Mouse (Mus musculus): ENCODE results near the gene Bmper. TPM values are rescaled to one million over a fixed set of nuclear protein-coding genes. Genes with fewer than 3 reads are reported as not detected.

The Bmper gene
- polyA plus RNA-seq, 1 experiment from 2014 or later = 0.72 TPM

- Histone ChIP-seq H3K27me3 (ENCODE audit: insufficient read depth, low read length) (no peaks in the 10 kb centered on the region), H3K36me3 (replicated peaks; ENCODE audit: insufficient read depth, low read length) (no peaks in the 10 kb centered on the region), H3K27ac (ENCODE audit: low read depth) (no peak overlapping the region), H3K9me3 (ENCODE audit: low read length) (no peaks in the 10 kb centered on the region), H3K4me1 (ENCODE audit: insufficient read depth) (no peaks in the 10 kb centered on the region), H3K4me3 (ENCODE audit: low read depth, low read length) (no peak overlapping the region), H3K9ac (replicated peaks) (no peak overlapping the region), H3K4me2 (ENCODE audit: low read depth, low read length) (no peak overlapping the region)
- no peak for TF ChIP-seq EP300 (IDR thresholded peaks at IDR 0.05; ENCODE audit: low read depth)
- no peak for TF ChIP-seq CTCF (IDR thresholded peaks at IDR 0.05; ENCODE audit: low read depth)
- no peak for DNase-seq
- ATAC-seq = no peak
- 68% methylated on average over 5 of the region's 5 CpGs for WGBS (ENCODE audit: insufficient replicate concordance)
Measured at GRCm38 (mm10) chr9:23349603-23350002, 126.7 kb downstream of the Bmper start.

GRCm38 (mm10) chr9:23351400-23351799 is 128.5 kb downstream of the Bmper start:
- H3K36me3 ChIP-seq (replicated peaks; ENCODE audit: insufficient read depth, low read length) = no peaks in the 10 kb centered on the region
- H3K27me3 ChIP-seq (ENCODE audit: insufficient read depth, low read length) = no peaks in the 10 kb centered on the region
- H3K9ac ChIP-seq (replicated peaks) = no peak overlapping the region
- H3K4me3 ChIP-seq (ENCODE audit: low read depth, low read length) = no peak overlapping the region
- WGBS (ENCODE audit: insufficient replicate concordance) = 79% methylated on average over 8 of the region's 8 CpGs
- no peak overlapping the region for H3K4me2 ChIP-seq (ENCODE audit: low read depth, low read length)
- H3K9me3 ChIP-seq (ENCODE audit: low read length) = no peaks in the 10 kb centered on the region
- no peak overlapping the region for H3K27ac ChIP-seq (ENCODE audit: low read depth)
- ATAC-seq = no peak
- H3K4me1 ChIP-seq (ENCODE audit: insufficient read depth) = no peaks in the 10 kb centered on the region
- TF ChIP-seq EP300 (IDR thresholded peaks at IDR 0.05; ENCODE audit: low read depth) (no peak), CTCF (IDR thresholded peaks at IDR 0.05; ENCODE audit: low read depth) (no peak)
- DNase-seq = no peak

- no peak overlapping the region for H3K4me3 ChIP-seq (ENCODE audit: low read depth, low read length)
- WGBS (ENCODE audit: insufficient replicate concordance) = 82% methylated on average over 2 of the region's 2 CpGs
- DNase-seq = no peak
- no peak for ATAC-seq
- H3K27me3 ChIP-seq (ENCODE audit: insufficient read depth, low read length) = no peaks in the 10 kb centered on the region
- H3K9me3 ChIP-seq (ENCODE audit: low read length) = no peaks in the 10 kb centered on the region
- H3K27ac ChIP-seq (ENCODE audit: low read depth) = no peak overlapping the region
- TF ChIP-seq EP300 (IDR thresholded peaks at IDR 0.05; ENCODE audit: low read depth) (no peak), CTCF (IDR thresholded peaks at IDR 0.05; ENCODE audit: low read depth) (no peak)
- H3K4me2 ChIP-seq (ENCODE audit: low read depth, low read length) = no peak overlapping the region
- H3K9ac ChIP-seq (replicated peaks) = no peak overlapping the region
- no peaks in the 10 kb centered on the region for H3K4me1 ChIP-seq (ENCODE audit: insufficient read depth)
- H3K36me3 ChIP-seq (replicated peaks; ENCODE audit: insufficient read depth, low read length) = no peaks in the 10 kb centered on the region
Measured at GRCm38 (mm10) chr9:23352396-23352795, 129.5 kb downstream of the Bmper start.

GRCm38 (mm10) chr9:23354201-23354820 is 131.4 kb downstream of the Bmper start:
- Histone ChIP-seq H3K27me3 (ENCODE audit: insufficient read depth, low read length) (no peaks in the 10 kb centered on the region), H3K27ac (ENCODE audit: low read depth) (no peak overlapping the region), H3K4me1 (ENCODE audit: insufficient read depth) (no peaks in the 10 kb centered on the region), H3K4me2 (ENCODE audit: low read depth, low read length) (no peak overlapping the region), H3K9me3 (ENCODE audit: low read length) (no peaks in the 10 kb centered on the region), H3K4me3 (ENCODE audit: low read depth, low read length) (no peak overlapping the region), H3K9ac (replicated peaks) (no peak overlapping the region), H3K36me3 (replicated peaks; ENCODE audit: insufficient read depth, low read length) (no peaks in the 10 kb centered on the region)
- ATAC-seq = no peak
- 36% methylated on average over 5 of the region's 5 CpGs for WGBS (ENCODE audit: insufficient replicate concordance)
- DNase-seq = no peak
- no peak for TF ChIP-seq EP300 (IDR thresholded peaks at IDR 0.05; ENCODE audit: low read depth)
- no peak for TF ChIP-seq CTCF (IDR thresholded peaks at IDR 0.05; ENCODE audit: low read depth)

- ATAC-seq (no peak), DNase-seq (no peak)
- no peak overlapping the region for H3K9ac ChIP-seq (replicated peaks)
- H3K27ac ChIP-seq (ENCODE audit: low read depth) = no peak overlapping the region
- no peaks in the 10 kb centered on the region for H3K36me3 ChIP-seq (replicated peaks; ENCODE audit: insufficient read depth, low read length)
- H3K27me3 ChIP-seq (ENCODE audit: insufficient read depth, low read length) = no peaks in the 10 kb centered on the region
- no peak overlapping the region for H3K4me3 ChIP-seq (ENCODE audit: low read depth, low read length)
- no peak overlapping the region for H3K4me2 ChIP-seq (ENCODE audit: low read depth, low read length)
- TF ChIP-seq CTCF (IDR thresholded peaks at IDR 0.05; ENCODE audit: low read depth) (no peak), EP300 (IDR thresholded peaks at IDR 0.05; ENCODE audit: low read depth) (no peak)
- no peaks in the 10 kb centered on the region for H3K4me1 ChIP-seq (ENCODE audit: insufficient read depth)
- 80% methylated on average over 2 of the region's 2 CpGs for WGBS (ENCODE audit: insufficient replicate concordance)
- H3K9me3 ChIP-seq (ENCODE audit: low read length) = no peaks in the 10 kb centered on the region
Measured at GRCm38 (mm10) chr9:23358108-23358507, 135.2 kb downstream of the Bmper start.

GRCm38 (mm10) chr9:23363139-23363538 is 140.3 kb downstream of the Bmper start:
- H3K4me2 ChIP-seq (ENCODE audit: low read depth, low read length) = no peak overlapping the region
- H3K9ac ChIP-seq (replicated peaks) = no peak overlapping the region
- H3K27ac ChIP-seq (ENCODE audit: low read depth) = no peak overlapping the region
- TF ChIP-seq EP300 (IDR thresholded peaks at IDR 0.05; ENCODE audit: low read depth) = no peak
- no peaks in the 10 kb centered on the region for H3K27me3 ChIP-seq (ENCODE audit: insufficient read depth, low read length)
- 71% methylated on average over 2 of the region's 2 CpGs for WGBS (ENCODE audit: insufficient replicate concordance)
- H3K4me3 ChIP-seq (ENCODE audit: low read depth, low read length) = no peak overlapping the region
- DNase-seq (no peak), ATAC-seq (no peak)
- no peaks in the 10 kb centered on the region for H3K9me3 ChIP-seq (ENCODE audit: low read length)
- no peaks in the 10 kb centered on the region for H3K36me3 ChIP-seq (replicated peaks; ENCODE audit: insufficient read depth, low read length)
- no peaks in the 10 kb centered on the region for H3K4me1 ChIP-seq (ENCODE audit: insufficient read depth)

- H3K4me2 ChIP-seq (ENCODE audit: low read depth, low read length) = no peak overlapping the region
- no peak overlapping the region for H3K9ac ChIP-seq (replicated peaks)
- H3K36me3 ChIP-seq (replicated peaks; ENCODE audit: insufficient read depth, low read length) = no peaks in the 10 kb centered on the region
- H3K9me3 ChIP-seq (ENCODE audit: low read length) = no peaks in the 10 kb centered on the region
- H3K27me3 ChIP-seq (ENCODE audit: insufficient read depth, low read length) = no peaks in the 10 kb centered on the region
- H3K27ac ChIP-seq (ENCODE audit: low read depth) = no peak overlapping the region
- H3K4me3 ChIP-seq (ENCODE audit: low read depth, low read length) = no peak overlapping the region
- DNase-seq = no peak
- WGBS (ENCODE audit: insufficient replicate concordance) = 86% methylated on average over 7 of the region's 7 CpGs
- no peak for TF ChIP-seq CTCF (IDR thresholded peaks at IDR 0.05; ENCODE audit: low read depth)
- no peak for TF ChIP-seq EP300 (IDR thresholded peaks at IDR 0.05; ENCODE audit: low read depth)
- no peaks in the 10 kb centered on the region for H3K4me1 ChIP-seq (ENCODE audit: insufficient read depth)
- ATAC-seq = no peak
Measured at GRCm38 (mm10) chr9:23363540-23363939, 140.7 kb downstream of the Bmper start.

Data from liver, postnatal 0 days (tissue).